Mouse (Mus musculus): ENCODE measurements around the gene Ttyh2.
"Not testable (repeated sequence)": the region's sequence is repeated elsewhere in the genome, so short reads cannot be mapped to it uniquely, and the experiment has no call there.

Gene Ttyh2

DNA sequence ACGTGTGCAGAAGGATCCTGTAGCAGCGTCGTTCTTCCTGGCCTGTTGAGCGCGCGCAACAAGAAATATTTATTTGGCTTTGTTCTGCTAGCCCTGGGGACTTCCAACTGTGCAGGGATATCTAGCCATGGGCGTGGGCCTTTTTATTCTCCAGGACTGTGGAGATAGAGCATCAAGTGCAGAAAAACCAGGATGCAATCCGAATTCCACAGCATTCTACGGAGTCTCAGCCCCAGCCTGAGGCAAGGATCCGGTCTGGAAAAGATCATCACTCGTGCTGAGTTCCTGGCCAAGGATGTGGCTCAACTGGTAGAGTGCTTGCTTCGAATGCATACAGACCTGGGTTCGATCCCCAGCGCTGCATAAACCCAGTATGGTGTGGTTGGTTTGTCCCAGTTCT, 13.1 kb upstream of the Ttyh2 start:
- no peak for DNase-seq (ENCODE audit: low spot score)

DNA sequence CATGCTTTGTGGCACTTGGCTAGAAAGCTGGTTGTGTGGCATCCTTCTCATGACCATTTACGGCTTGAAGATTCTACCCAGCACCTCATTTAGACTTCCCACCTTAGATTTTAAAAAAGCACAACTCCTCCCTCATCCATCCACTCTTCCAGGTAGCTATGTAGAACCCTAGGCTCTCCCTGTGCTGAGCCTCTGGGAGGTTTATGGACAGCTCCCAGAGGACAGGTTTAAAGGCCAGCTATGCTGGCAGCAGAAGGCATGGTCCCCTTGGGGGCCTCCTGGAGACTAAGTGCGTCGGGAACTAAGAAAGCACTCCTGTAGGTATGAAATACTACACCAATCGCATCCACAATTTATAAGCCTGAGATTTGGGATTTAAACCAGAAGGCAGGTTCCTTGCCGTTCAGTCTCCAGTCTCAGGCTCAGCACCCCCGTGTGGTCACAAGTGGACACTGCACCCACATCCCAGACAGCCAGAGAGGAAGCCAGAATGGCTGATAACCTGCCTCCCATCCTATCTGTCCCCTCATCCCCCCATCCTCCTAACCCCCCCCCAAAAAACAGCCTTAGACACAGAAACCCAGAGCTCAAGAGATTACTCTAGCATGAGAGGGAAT, 12.4 kb upstream of the Ttyh2 start:
- DNase-seq (ENCODE audit: low spot score) = no peak

DNA sequence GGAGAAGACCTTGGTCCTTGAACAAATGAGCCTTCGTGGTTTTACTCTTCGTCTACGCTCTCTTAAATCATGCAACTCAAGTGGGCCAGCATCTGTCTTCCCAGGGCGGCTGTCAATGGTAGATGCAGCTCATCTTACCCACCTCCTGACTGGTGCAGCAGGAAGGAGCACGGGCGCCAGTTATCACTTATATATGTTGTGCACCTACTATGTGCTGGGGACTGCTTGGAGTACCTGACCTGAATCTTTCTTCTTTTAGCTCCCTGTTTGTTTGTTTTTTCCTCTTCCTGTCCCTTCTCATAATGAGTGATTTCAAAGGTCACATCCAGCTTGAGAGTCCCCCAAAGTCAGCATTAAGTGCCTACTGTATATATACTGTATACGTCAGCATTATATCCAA, 11.1 kb upstream of the Ttyh2 start:
- no peak for DNase-seq (ENCODE audit: low spot score)

DNA sequence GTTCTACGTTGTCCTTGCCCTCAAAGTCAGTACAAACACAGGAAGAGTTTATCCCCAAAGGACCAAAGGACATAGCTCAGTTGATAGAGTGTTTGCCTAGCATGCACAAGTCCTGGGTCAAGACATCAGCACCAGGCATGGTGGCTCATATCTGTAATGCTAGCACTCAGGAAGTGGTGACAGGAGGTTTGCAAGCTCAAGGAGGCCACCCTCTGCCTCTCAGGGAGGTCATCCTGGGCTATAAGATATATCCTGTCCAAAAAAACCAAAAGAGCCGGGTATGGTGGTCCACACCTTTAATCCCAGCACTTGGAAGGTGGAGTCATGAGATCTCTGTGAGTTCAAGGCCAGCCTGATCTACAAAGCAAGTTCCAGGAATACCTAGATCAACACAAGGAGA, 9.8 kb upstream of the Ttyh2 start:
- DNase-seq (ENCODE audit: low spot score) = no peak

- DNase-seq (ENCODE audit: low spot score) = no peak
These were observed 8.4 kb upstream of the Ttyh2 start for GRCm38 (mm10) chr11:114666786-114667185.

- DNase-seq (ENCODE audit: low spot score) = no peak
These were observed 7.8 kb upstream of the Ttyh2 start for GRCm38 (mm10) chr11:114667236-114667931.

- not testable (repeated sequence) for DNase-seq (ENCODE audit: low spot score)
These were observed 7.3 kb upstream of the Ttyh2 start for GRCm38 (mm10) chr11:114667932-114668285.

DNA sequence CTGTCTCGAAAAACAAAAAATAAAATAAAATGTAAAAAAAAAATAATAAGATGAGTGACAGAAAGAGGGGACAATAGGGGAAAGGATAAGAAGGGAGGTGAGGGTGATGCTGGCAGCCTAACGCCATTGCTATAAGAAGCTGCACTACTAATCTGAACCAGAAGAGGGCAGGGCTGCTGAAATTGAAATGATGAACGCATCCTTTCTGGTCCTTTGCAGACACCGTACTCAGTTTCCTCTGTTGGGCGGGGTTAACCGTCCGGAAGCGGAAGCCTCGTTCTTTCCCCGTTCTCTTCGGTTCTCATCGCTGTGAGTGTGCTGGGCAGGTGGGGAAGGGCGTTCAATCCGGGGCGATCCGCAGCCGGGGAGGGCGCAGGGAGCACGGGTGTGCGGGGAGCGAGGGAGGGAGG, 6.9 kb upstream of the Ttyh2 start, which contains the start of gene Rpl38:
Gene Rpl38, plus strand, starts transcription at position 224 of the 410 bp plus-strand sequence.
- DNase-seq (ENCODE audit: low spot score) = peak; percentile 83

DNA sequence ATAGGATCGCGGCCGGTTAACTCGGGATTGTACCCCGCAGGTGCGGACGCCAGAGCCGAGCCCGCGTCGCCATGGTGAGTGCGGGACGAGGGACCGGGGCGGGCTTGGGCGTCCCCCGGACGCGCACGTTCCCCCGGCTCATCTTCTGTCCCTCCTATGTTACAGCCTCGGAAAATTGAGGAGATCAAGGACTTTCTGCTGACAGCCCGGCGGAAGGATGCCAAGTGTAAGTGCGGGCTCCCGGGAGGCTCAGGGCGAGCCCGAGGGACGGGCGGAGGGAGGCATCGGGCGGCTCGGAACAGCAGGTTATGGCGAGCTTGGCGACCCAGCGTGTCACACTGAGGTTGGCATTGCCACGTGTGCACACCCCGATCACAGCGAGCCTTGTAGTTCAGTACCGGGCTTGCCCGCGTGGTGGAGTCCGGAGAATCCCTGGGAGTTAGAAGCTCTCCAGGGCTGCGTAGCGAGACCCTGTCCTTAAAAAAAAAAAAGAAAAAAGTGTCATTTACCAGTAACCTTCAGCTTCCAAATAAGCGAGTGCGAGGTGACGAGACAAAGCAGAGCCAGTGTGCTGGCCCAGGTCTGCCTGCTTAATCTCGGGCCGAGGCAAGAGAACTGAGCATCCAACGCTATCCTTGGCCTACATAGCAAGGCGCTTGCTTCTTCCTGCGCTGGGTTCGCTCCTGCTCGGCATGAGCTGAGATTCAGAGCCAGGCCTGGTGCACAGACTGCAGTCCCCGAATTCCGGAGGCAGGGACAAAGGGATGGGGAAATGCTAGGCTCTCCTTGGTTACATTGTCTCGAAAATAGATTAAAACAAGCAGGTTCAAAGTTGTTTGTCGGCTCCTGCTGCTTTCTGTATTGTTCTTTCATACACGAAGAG, 6.2 kb upstream of the Ttyh2 start:
- no peak for DNase-seq (ENCODE audit: low spot score)

DNA sequence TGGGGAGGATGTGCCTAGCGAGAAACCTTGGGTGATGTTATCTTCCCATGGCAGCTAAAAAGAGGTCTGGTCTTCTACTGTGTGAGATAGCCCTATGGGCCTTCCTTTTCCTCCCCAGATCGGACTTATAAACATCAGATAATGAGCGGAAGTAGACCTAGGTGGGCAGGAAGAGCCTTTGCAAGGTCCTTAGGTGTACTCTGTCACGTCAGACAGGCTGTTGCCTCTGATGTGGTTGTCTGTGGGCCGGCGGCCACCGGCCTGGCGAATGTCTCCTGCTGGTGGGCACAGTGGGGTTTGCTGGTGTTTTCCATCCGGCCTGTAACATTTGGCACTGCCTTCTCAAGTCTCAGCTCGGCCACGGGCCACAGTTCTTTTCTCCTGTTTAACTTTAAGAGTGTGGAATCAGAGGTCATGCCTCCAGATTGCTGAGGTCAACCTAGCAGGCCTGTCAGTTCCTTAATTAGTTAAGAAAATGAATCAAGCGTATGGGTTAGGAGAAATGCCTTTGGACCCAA, 5.5 kb upstream of the Ttyh2 start:
- DNase-seq (ENCODE audit: low spot score) = no peak

GRCm38 (mm10) chr11:114671147-114671546, 4.1 kb upstream of the Ttyh2 start:
- no peak for DNase-seq (ENCODE audit: low spot score)

DNA sequence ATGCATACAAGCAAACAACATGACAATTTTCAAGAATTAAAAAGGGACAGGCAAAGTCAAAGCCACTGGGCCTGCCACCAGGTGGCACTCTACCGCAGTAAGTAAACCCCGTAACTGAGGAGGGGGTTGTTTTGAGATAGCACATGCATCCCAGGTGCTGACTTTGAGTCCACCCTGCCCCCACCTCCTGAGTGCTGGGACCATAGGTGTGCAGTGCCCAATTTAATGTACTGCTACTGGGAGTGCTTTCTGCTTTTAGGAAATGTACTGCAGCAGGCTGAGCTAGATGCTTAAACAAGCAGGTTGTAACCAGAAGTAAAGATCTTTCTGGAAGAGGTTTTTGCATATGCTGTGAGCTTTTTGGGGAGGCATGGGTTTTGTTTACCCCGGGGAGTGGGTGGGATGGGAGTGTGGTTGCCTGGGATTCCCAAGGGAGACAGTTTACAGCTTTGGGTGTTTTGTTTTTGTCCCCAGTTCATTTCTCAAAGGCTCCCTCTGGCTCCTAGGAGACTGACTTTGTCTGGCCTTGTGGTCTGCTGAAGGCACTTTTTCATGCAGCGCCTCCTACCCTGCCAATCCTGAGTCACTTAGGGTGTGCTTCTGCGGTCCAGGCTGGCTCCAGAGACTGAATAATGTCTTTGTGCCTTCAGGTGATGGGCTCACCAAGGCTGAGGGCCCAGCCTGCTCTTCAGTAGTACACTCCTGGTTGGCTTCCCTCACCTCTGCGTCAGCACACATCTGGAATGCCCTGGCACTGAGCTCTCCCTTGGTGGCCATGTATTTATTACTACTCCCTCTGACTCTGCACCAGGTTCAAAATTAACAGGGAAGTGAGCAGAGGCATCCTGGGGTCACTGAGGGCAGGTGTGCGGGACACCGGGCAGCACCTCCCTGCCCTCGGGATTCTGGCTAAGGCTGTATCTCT, 2.2 kb upstream of the Ttyh2 start:
- DNase-seq (ENCODE audit: low spot score) = no peak

- DNase-seq (ENCODE audit: low spot score) = no peak
These were observed 1.5 kb upstream of the Ttyh2 start for GRCm38 (mm10) chr11:114673719-114674050.

DNA sequence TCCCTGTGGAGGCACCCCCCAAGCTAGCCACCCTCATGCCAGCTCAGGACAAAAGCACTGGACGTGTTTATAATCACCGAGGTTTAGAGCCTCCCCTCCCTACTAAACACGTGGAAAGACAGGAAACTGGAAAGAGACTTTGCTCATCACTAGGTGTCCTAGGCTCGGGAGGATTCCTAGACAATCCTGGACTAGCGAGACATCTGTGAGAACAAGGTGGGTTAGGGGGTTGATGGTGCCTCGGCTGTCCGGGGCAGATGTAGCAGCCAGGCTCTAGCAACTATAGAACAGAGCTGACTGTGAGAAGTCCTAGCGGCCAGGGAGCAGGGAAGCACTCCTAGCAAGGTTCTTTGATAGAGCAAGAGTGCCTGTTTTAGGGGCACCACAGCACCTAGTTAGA, 1.1 kb upstream of the Ttyh2 start:
- no peak for DNase-seq (ENCODE audit: low spot score)

- DNase-seq (ENCODE audit: low spot score) = not testable (repeated sequence)
These were observed 435 bp upstream of the Ttyh2 start for GRCm38 (mm10) chr11:114674796-114675195.

GRCm38 (mm10) chr11:114675826-114676401, 683 bp downstream of the Ttyh2 start:
- DNase-seq (ENCODE audit: low spot score) = no peak

GRCm38 (mm10) chr11:114676431-114676830, 1.2 kb downstream of the Ttyh2 start:
- DNase-seq (ENCODE audit: low spot score) = no peak

- DNase-seq (ENCODE audit: low spot score) = no peak
These were observed 1.8 kb downstream of the Ttyh2 start for GRCm38 (mm10) chr11:114676896-114677530.

DNA sequence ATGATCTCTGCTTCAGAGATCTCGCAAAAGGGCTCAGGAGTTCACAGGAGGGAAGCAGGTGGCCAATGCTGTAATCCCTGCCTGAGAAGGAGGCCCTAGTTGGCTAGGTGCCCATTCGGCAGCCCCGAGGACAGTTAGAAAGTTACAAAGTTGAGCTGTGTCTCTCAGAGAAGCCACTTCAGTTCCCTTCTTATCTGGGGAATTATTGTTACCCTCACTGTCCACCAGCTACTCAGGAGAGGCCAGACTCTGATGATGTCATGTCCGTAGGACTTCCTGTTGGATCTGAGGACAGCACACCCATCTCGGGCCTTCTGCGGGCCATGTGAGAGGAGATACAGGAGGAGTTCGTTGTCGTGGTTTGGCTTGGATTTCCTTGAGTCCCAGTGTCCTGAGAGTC, 4.4 kb downstream of the Ttyh2 start:
- DNase-seq (ENCODE audit: low spot score) = no peak

- no peak for DNase-seq (ENCODE audit: low spot score)
These were observed 5.1 kb downstream of the Ttyh2 start for GRCm38 (mm10) chr11:114680291-114680690.

DNA sequence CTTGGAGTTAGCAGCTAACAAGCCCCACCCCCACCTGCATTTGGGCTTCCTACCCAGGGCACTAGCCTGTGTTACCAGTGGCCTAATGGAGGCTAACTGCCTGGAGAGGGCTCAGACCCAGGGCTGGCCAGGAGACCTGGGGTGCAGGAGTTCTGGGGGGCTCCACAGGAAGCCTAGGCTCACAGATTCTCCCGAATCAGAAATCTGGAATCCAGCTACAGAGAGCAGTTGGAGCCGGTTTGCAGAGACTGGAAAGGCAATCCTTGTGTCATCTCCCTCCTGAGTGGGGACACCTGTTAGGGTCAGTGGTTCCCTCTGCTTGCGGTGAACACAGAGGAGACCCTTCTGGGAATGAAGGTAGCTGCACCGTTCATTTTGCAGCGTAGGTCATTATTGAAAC, 5.8 kb downstream of the Ttyh2 start:
- no peak for DNase-seq (ENCODE audit: low spot score)

Data from ovary, postnatal 10 days (tissue).